ENCODE assay signal across 7 mouse cellular contexts in genomic region chr17:88597222-88598055, GRCm38 (mm10). TPM values are rescaled to one million over a fixed set of nuclear protein-coding genes. Genes with fewer than 3 reads are reported as not detected.
A peak's percentile ranks its signal among the peaks of the same experiment; 100 is the strongest.
DNase-seq lines count a peak whose midpoint lies in the region; ATAC-seq lines count a peak whose summit lies in the region.

Ston1 (plus strand) TSS chr17:88597684.

- H3K9ac ChIP-seq in embryonic facial prominence, embryonic 15.5 days, result peak within 1 kb of the TSS; percentile 47
- H3K9ac ChIP-seq in heart, embryonic 15.5 days, result peak within 1 kb of the TSS; percentile 82

- no peaks in the 10 kb centered on the region for H3K36me3 ChIP-seq in embryonic facial prominence, embryonic 15.5 days
- no peaks in the 10 kb centered on the region for H3K36me3 ChIP-seq in heart, embryonic 15.5 days

- peak; percentile 86 for ATAC-seq in embryonic facial prominence, embryonic 15.5 days (ENCODE audit: insufficient number of reproducible peaks, low FRiP score, low TSS enrichment, low read depth)
- ATAC-seq in heart, embryonic 15.5 days (replicated peaks; ENCODE audit: insufficient number of reproducible peaks, insufficient read depth, low FRiP score, low read depth), result peak; percentile 86

- peak within 1 kb of the TSS; percentile 92 for H3K27ac ChIP-seq in embryonic facial prominence, embryonic 15.5 days (replicated peaks)
- H3K27ac ChIP-seq in heart, embryonic 15.5 days, result peak within 1 kb of the TSS; percentile 95

- no peaks in the 10 kb centered on the region for H3K27me3 ChIP-seq in embryonic facial prominence, embryonic 15.5 days
- H3K27me3 ChIP-seq in heart, embryonic 15.5 days, result no peaks in the 10 kb centered on the region

- WGBS in embryonic facial prominence, embryonic 15.5 days, result 0% methylated on average over 41 of the region's 41 CpGs
- WGBS in heart, embryonic 15.5 days, result under 1% methylated on average over 40 of the region's 41 CpGs

- H3K4me2 ChIP-seq in embryonic facial prominence, embryonic 15.5 days (replicated peaks), result peak within 1 kb of the TSS; percentile 80
- H3K4me2 ChIP-seq in heart, embryonic 15.5 days, result peak within 1 kb of the TSS; percentile 88

- H3K4me3 ChIP-seq in embryonic facial prominence, embryonic 15.5 days (replicated peaks), result peak within 1 kb of the TSS; percentile 58
- peak within 1 kb of the TSS; percentile 79 for H3K4me3 ChIP-seq in heart, embryonic 15.5 days

- H3K4me1 ChIP-seq in embryonic facial prominence, embryonic 15.5 days, result peaks cover 32% of the 10 kb centered on the region
- H3K4me1 ChIP-seq in heart, embryonic 15.5 days (replicated peaks), result peaks cover 27% of the 10 kb centered on the region

- DNase-seq in MN1 (ENCODE audit: low spot score), result peak; percentile 74
- DNase-seq in adrenal gland, postnatal 25 days, result peak; percentile 75
- peak; percentile 90 for DNase-seq in kidney, postnatal 10 days
- DNase-seq in lung, postnatal 10 days, result peak; percentile 78
- peak; percentile 80 for DNase-seq in retina, postnatal 1 day

- H3K9me3 ChIP-seq in embryonic facial prominence, embryonic 15.5 days (replicated peaks), result no peaks in the 10 kb centered on the region
- no peaks in the 10 kb centered on the region for H3K9me3 ChIP-seq in heart, embryonic 15.5 days (replicated peaks)

RNA-seq across cellular contexts. Expression of gene Ston1, which starts in this region (rescaled TPM):
- 26.0 and 33.3 TPM in 2 replicates for total RNA-seq in adrenal gland, postnatal 25 days (2021)
- 5.9 and 7.7 TPM in 2 replicates for polyA plus RNA-seq in embryonic facial prominence, embryonic 15.5 days (2015; fragmentation: Nextera tagmentation; extraction: Ambion mirVana)
- polyA plus RNA-seq in heart, embryonic 15.5 days (2015; fragmentation: Nextera tagmentation; extraction: Ambion mirVana), result 5.0 and 6.8 TPM in 2 replicates

Comparison
In these comparisons a context has a peak if more than half of its experiments do, and no peak if none do; other contexts are left out.
1. Peak in every context shown above with its lines: DNase-seq, ATAC-seq, H3K4me3 ChIP-seq and H3K27ac ChIP-seq.